Mouse (Mus musculus) kidney, adult 2 months (tissue): ENCODE data around the gene Hspd1. TPM values are rescaled to one million over a fixed set of nuclear protein-coding genes. Genes with fewer than 3 reads are reported as not detected.
A peak's percentile ranks its signal among the peaks of the same experiment; 100 is the strongest.

Source experiments
- DNase-seq: peaks from one replicate; pipeline ENCODE4 v3.0.0; 2021
- H3K27ac ChIP-seq: fragments of 200-500 bp; 2 replicates; pipeline ENCODE4 v1.5.1; 2012; ENCODE audit warnings: low read depth, low read length, control low read depth, inconsistent platforms; ENCODE audit not compliant: insufficient read depth
- H3K27me3 ChIP-seq: fragments of 200-500 bp; replicated peaks from 2 replicates; pipeline ENCODE4 v1.6.1; 2012; ENCODE audit warnings: mild to moderate bottlenecking, moderate library complexity, low read length, inconsistent platforms; ENCODE audit not compliant: control insufficient read depth, insufficient read depth
- H3K36me3 ChIP-seq: fragments of 200-500 bp; 2 replicates; pipeline ENCODE4 v1.6.1; 2012; ENCODE audit warnings: mild to moderate bottlenecking, moderate library complexity, low read length, inconsistent platforms; ENCODE audit not compliant: control insufficient read depth, insufficient read depth
- H3K4me1 ChIP-seq: fragments of 200-500 bp; 2 replicates; pipeline ENCODE4 v1.6.1; 2011; ENCODE audit warnings: low read length; ENCODE audit not compliant: control insufficient read depth, insufficient read depth
- H3K4me3 ChIP-seq: fragments of 200-500 bp; 2 replicates; pipeline ENCODE4 v1.5.1; 2011; ENCODE audit warnings: mild to moderate bottlenecking, low read depth, low read length, control low read depth; ENCODE audit not compliant: insufficient read depth
- CTCF ChIP-seq: fragments of 200-500 bp; conservative IDR thresholded peaks from 2 replicates; pipeline ENCODE4 v1.5.1; 2011; ENCODE audit warnings: low read depth, mild to moderate bottlenecking, control low read depth, low read length, moderate library complexity, mixed read lengths; ENCODE audit not compliant: insufficient read depth, insufficient read length
- POLR2A ChIP-seq: fragments of 200-500 bp; IDR thresholded peaks from one replicate; pipeline ENCODE4 v1.6.1; 2011; ENCODE audit warnings: low read depth, low read length, control low read depth
- WGBS: fragments of 180-500 bp; shearing (Covaris S2); methylation state at CpG from one replicate; pipeline ENCODE4 v1.1.7; 2018; 5-methylcytosine and 5-hydroxymethylcytosine counted together
- polyA plus RNA-seq: library from polyadenylated mRNA; depleted of rRNA; stranded (reverse); fragments of >200 nt; gene quantifications from 2 replicates; pipeline ENCODE4 v1.2.3, GENCODE M21; 2012

Hspd1 gene
- polyA plus RNA-seq, 1 experiment: 99.8 TPM

DNA sequence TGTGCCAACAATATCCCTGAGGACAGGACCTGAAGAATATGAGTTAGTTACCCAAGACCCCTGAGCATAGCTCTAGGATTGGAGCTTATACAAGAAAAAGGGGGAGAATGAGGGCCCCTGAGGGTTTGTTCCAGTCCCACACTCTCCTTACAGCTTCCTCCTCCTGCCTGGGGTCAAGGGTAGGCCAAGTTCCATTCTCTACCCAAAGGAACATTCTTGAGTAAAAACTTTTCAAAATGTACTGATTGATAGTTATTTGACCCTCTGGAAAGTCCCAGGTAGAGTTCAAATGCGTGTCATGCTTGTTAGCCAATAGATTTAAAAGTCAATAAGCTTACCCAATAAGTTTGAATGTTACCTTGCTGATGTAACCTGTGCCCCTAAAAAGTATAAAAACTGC lies 19.6 kb upstream of the Hspd1 start:
- no peak for DNase-seq
- no peak overlapping the region for H3K4me3 ChIP-seq
- no peaks in the 10 kb centered on the region for H3K36me3 ChIP-seq
- 81% methylated on average over 1 of the region's 1 CpGs for WGBS
- TF ChIP-seq POLR2A: no peak
- H3K27ac ChIP-seq: no peak overlapping the region
- no peaks in the 10 kb centered on the region for H3K4me1 ChIP-seq
- H3K27me3 ChIP-seq: no peaks in the 10 kb centered on the region; the same call in 1 of the 2 replicates

DNA sequence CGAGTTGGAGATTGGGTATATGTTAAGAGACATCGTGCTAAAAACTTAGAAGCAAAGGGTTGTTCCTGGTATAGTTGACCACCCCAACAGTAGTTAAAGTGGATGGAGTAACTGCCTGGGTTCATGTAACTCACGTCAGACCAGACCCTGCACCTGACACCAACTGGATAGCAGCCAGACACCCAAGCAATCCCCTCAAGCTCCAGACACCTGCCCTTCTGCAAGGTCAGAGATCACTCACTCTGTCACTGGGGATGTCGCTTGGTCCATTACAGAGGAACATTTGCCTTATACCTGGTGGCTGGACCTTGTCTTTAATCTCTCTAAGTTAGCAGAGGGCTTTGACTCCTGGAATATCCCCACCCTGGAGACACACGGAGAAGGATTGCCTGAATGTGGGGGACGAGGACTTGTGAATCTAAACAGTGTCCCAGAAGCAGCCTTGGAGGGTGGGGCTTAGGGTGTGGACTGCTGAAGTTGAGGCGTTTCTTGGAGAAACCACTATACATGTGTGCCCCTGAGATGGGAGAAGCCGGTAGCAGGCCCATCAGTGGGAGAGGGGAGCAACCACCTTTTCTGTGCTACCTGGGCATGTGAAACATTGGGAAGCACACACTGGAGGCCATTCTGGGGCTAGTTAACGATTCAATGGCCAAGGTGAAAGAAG lies 19.0 kb upstream of the Hspd1 start:
- Histone ChIP-seq H3K27ac (no peak overlapping the region), H3K4me3 (no peak overlapping the region), H3K36me3 (no peaks in the 10 kb centered on the region), H3K4me1 (no peaks in the 10 kb centered on the region), H3K27me3 (no peaks in the 10 kb centered on the region)
- TF ChIP-seq CTCF (no peak), POLR2A (no peak)
- 85% methylated on average over 9 of the region's 9 CpGs for WGBS
- DNase-seq: no peak

GRCm38 (mm10) chr1:55092469-55092868 lies 4.4 kb upstream of the Hspd1 start:
- no peak for DNase-seq
- H3K27ac ChIP-seq: no peak overlapping the region
- TF ChIP-seq POLR2A (no peak), CTCF (no peak)
- H3K36me3 ChIP-seq: no peaks in the 10 kb centered on the region
- WGBS: 82% methylated on average over 1 of the region's 1 CpGs
- no peaks in the 10 kb centered on the region for H3K27me3 ChIP-seq
- H3K4me3 ChIP-seq: no peak overlapping the region
- no peaks in the 10 kb centered on the region; the same call in 1 of the 2 replicates for H3K4me1 ChIP-seq

- 79% methylated on average over 2 of the region's 2 CpGs for WGBS
- no peak for DNase-seq
- H3K4me3 ChIP-seq: no peak overlapping the region
- H3K27ac ChIP-seq: no peak overlapping the region
- no peak for TF ChIP-seq POLR2A
- no peak for TF ChIP-seq CTCF
- H3K27me3 ChIP-seq: no peaks in the 10 kb centered on the region
- H3K4me1 ChIP-seq: no peaks in the 10 kb centered on the region; the same call in 1 of the 2 replicates
- H3K36me3 ChIP-seq: no peaks in the 10 kb centered on the region
Measured at GRCm38 (mm10) chr1:55092056-55092455, 4.0 kb upstream of the Hspd1 start.

- 58% methylated on average over 5 of the region's 5 CpGs for WGBS
- no peak for TF ChIP-seq CTCF
- TF ChIP-seq POLR2A: no peak
- peak overlapping the region; percentile 15; the same call in 1 of the 2 replicates for H3K4me3 ChIP-seq
- H3K27ac ChIP-seq: no peak overlapping the region; the same call in 1 of the 2 replicates
- H3K36me3 ChIP-seq: no peaks in the 10 kb centered on the region; the same call in 1 of the 2 replicates
- peaks cover 2% of the 10 kb centered on the region; the same call in 1 of the 2 replicates for H3K4me1 ChIP-seq
- DNase-seq: no peak
- H3K27me3 ChIP-seq: no peaks in the 10 kb centered on the region
Measured at GRCm38 (mm10) chr1:55089498-55090064, 1.5 kb upstream of the Hspd1 start.

GRCm38 (mm10) chr1:55088611-55089497 lies 811 bp upstream of the Hspd1 start:
- Histone ChIP-seq H3K4me3 (peak overlapping the region; percentile 93), H3K4me1 (peaks cover 2% of the 10 kb centered on the region; the same call in 1 of the 2 replicates), H3K36me3 (no peaks in the 10 kb centered on the region; the same call in 1 of the 2 replicates), H3K27ac (peak overlapping the region; percentile 99), H3K27me3 (no peaks in the 10 kb centered on the region)
- 4% methylated on average over 16 of the region's 16 CpGs for WGBS
- no peak for TF ChIP-seq POLR2A
- TF ChIP-seq CTCF: no peak
- DNase-seq: no peak
